Mouse (Mus musculus) bone marrow, adult 2 months (tissue): ENCODE results near the gene Txnrd2.

Source experiments
- CTCF ChIP-seq: fragments of 200-500 bp; IDR thresholded peaks from 2 replicates; pipeline ENCODE4 v1.5.1; 2011; ENCODE audit warnings: low read length, control low read depth; ENCODE audit not compliant: control insufficient read depth, insufficient read depth
- POLR2A ChIP-seq: fragments of 200-500 bp; IDR thresholded peaks from 2 replicates; pipeline ENCODE4 v1.6.1; 2011; ENCODE audit warnings: low read depth, mild to moderate bottlenecking, control low read depth, low read length, borderline replicate concordance; ENCODE audit not compliant: control insufficient read depth

DNA sequence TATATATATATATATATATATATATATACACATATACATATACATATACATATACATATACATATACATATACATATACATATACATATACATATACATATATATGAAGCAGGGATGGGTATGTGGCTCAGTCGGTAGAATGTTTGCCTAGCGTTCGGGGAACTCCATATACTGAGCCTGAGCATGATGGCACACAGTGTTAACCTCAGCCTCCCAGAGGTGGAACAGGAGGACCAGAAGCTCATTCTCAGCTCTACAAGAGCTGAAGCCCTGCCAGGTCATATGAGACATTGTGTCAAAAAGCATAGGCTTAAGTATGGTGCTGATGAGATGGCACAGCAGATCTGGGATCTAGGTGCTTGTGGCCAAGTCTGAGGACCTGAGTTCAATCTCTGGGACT is 64.1 kb downstream of the Txnrd2 start:
- no peak for TF ChIP-seq POLR2A
- no peak for TF ChIP-seq CTCF
